Mouse (Mus musculus) embryonic facial prominence, embryonic 14.5 days (tissue): ENCODE results near the gene Scfd2. TPM values are rescaled to one million over a fixed set of nuclear protein-coding genes. Genes with fewer than 3 reads are reported as not detected.

ENCODE experiments used
- ATAC-seq: fragments of 200-750 bp; cut with Nextera tagmentation; 2 replicates; pipeline ENCODE4 v1.8.0; 2017; ENCODE audit warnings: low read depth, moderate number of reproducible peaks, moderate TSS enrichment
- DNase-seq: peaks from one replicate; pipeline ENCODE4 v3.0.0-alpha.2; 2015; ENCODE audit warnings: low spot score
- H3K27ac ChIP-seq: fragments of 300-500 bp; sonication (generic); replicated peaks from 2 replicates; pipeline ENCODE4 v1.5.1; 2014; ENCODE audit warnings: low read depth, mild to moderate bottlenecking, low read length, moderate library complexity
- H3K27me3 ChIP-seq: fragments of 300-500 bp; sonication (generic); replicated peaks from 2 replicates; pipeline ENCODE4 v1.6.1; 2014; ENCODE audit warnings: low read length; ENCODE audit not compliant: control insufficient read depth, insufficient read depth
- H3K36me3 ChIP-seq: fragments of 300-500 bp; sonication (generic); 2 replicates; pipeline ENCODE4 v1.6.1; 2014; ENCODE audit warnings: low read length, mixed read lengths; ENCODE audit not compliant: control insufficient read depth, insufficient read depth
- H3K4me1 ChIP-seq: fragments of 300-500 bp; sonication (generic); 2 replicates; pipeline ENCODE4 v1.6.1; 2014; ENCODE audit warnings: antibody characterized with exemption, low read length; ENCODE audit not compliant: control insufficient read depth, insufficient read depth
- H3K4me2 ChIP-seq: fragments of 300-500 bp; sonication (generic); 2 replicates; pipeline ENCODE4 v1.6.1; 2014; ENCODE audit warnings: low read depth, mild to moderate bottlenecking, low read length, moderate library complexity, mixed read lengths
- H3K4me3 ChIP-seq: fragments of 300-500 bp; sonication (generic); 2 replicates; pipeline ENCODE4 v1.5.1; 2014; ENCODE audit warnings: low read depth, mild to moderate bottlenecking, low read length
- H3K9ac ChIP-seq: fragments of 300-500 bp; sonication (generic); 2 replicates; pipeline ENCODE4 v1.6.1; 2014; ENCODE audit warnings: low read depth, mild to moderate bottlenecking, low read length, moderate library complexity, mixed read lengths
- H3K9me3 ChIP-seq: fragments of 300-500 bp; sonication (generic); 2 replicates; pipeline ENCODE4 v1.6.1; 2016; ENCODE audit warnings: low read length; ENCODE audit not compliant: control insufficient read depth
- WGBS: fragments of 180-500 bp; shearing (Covaris S2); extraction: QIAGEN DNeasy Blood & Tissue Kit; methylation state at CpG from one replicate; pipeline ENCODE4 v1.1.7; 2014; 5-methylcytosine and 5-hydroxymethylcytosine counted together
- polyA plus RNA-seq: library from polyadenylated mRNA; unstranded; fragments of >200 nt; fragmentation: Nextera tagmentation; extraction: Ambion mirVana; gene quantifications from 2 replicates; pipeline ENCODE4 v1.2.1, GENCODE M21; 2014

Scfd2 gene
- polyA plus RNA-seq, 1 experiment from 2014 or later: 21.3 TPM

- no peak overlapping the region for H3K9ac ChIP-seq
- H3K9me3 ChIP-seq: no peaks in the 10 kb centered on the region
- DNase-seq (no peak), ATAC-seq (no peak)
- H3K27ac ChIP-seq: no peak overlapping the region; the same call in 1 of the 2 replicates
- WGBS: 70% methylated on average over 7 of the region's 7 CpGs
- peaks cover 22% of the 10 kb centered on the region for H3K4me1 ChIP-seq
- no peak overlapping the region for H3K4me2 ChIP-seq
- no peaks in the 10 kb centered on the region for H3K36me3 ChIP-seq
- H3K4me3 ChIP-seq: no peak overlapping the region
- no peaks in the 10 kb centered on the region for H3K27me3 ChIP-seq
Observed at GRCm38 (mm10) chr5:74279673-74280072, 251.9 kb downstream of the Scfd2 start.

- H3K9me3 ChIP-seq: no peaks in the 10 kb centered on the region
- WGBS: 79% methylated on average over 7 of the region's 7 CpGs
- H3K4me2 ChIP-seq: no peak overlapping the region
- H3K4me3 ChIP-seq: no peak overlapping the region
- ATAC-seq: no peak
- DNase-seq: no peak
- H3K4me1 ChIP-seq: peaks cover 23% of the 10 kb centered on the region
- H3K9ac ChIP-seq: no peak overlapping the region
- H3K27me3 ChIP-seq: no peaks in the 10 kb centered on the region
- no peaks in the 10 kb centered on the region for H3K36me3 ChIP-seq
- no peak overlapping the region for H3K27ac ChIP-seq
Observed at GRCm38 (mm10) chr5:74278428-74278827, 253.1 kb downstream of the Scfd2 start.

- ATAC-seq: peak; percentile 78
- no peaks in the 10 kb centered on the region for H3K27me3 ChIP-seq
- WGBS: 0% methylated on average over 3 of the region's 3 CpGs
- peak; percentile 95 for DNase-seq
- peaks cover 23% of the 10 kb centered on the region for H3K4me1 ChIP-seq
- peak overlapping the region; percentile 25; the same call in 1 of the 2 replicates for H3K9ac ChIP-seq
- no peak overlapping the region for H3K4me3 ChIP-seq
- H3K27ac ChIP-seq: peak overlapping the region; percentile 67; the same call in 1 of the 2 replicates
- no peak overlapping the region for H3K4me2 ChIP-seq
- no peaks in the 10 kb centered on the region for H3K36me3 ChIP-seq
- H3K9me3 ChIP-seq: no peaks in the 10 kb centered on the region
Observed at GRCm38 (mm10) chr5:74277712-74278111, 253.8 kb downstream of the Scfd2 start.

GRCm38 (mm10) chr5:74277216-74277615 lies 254.3 kb downstream of the Scfd2 start:
- Histone ChIP-seq H3K27ac (peak overlapping the region; percentile 67), H3K36me3 (no peaks in the 10 kb centered on the region), H3K9ac (peak overlapping the region; percentile 25; the same call in 1 of the 2 replicates), H3K4me3 (no peak overlapping the region), H3K4me2 (no peak overlapping the region), H3K27me3 (no peaks in the 10 kb centered on the region), H3K4me1 (peaks cover 19% of the 10 kb centered on the region), H3K9me3 (no peaks in the 10 kb centered on the region)
- no peak for ATAC-seq
- WGBS: 71% methylated on average over 5 of the region's 5 CpGs
- no peak for DNase-seq

GRCm38 (mm10) chr5:74273313-74273712 lies 258.2 kb downstream of the Scfd2 start:
- H3K9ac ChIP-seq: no peak overlapping the region
- H3K27ac ChIP-seq: no peak overlapping the region
- no peaks in the 10 kb centered on the region for H3K36me3 ChIP-seq
- ATAC-seq: no peak
- no peak for DNase-seq
- no peaks in the 10 kb centered on the region for H3K9me3 ChIP-seq
- no peaks in the 10 kb centered on the region for H3K27me3 ChIP-seq
- WGBS: 78% methylated on average over 3 of the region's 3 CpGs
- H3K4me3 ChIP-seq: no peak overlapping the region
- peaks cover 12% of the 10 kb centered on the region for H3K4me1 ChIP-seq
- no peak overlapping the region for H3K4me2 ChIP-seq

- Histone ChIP-seq H3K4me3 (no peak overlapping the region), H3K27me3 (no peaks in the 10 kb centered on the region), H3K4me1 (peaks cover 21% of the 10 kb centered on the region), H3K27ac (0 out of 2 replicates have a peak overlapping the region, but pooled peaks have one; percentile 44), H3K9ac (no peak overlapping the region), H3K36me3 (no peaks in the 10 kb centered on the region), H3K9me3 (no peaks in the 10 kb centered on the region), H3K4me2 (no peak overlapping the region)
- DNase-seq (peak; percentile 54), ATAC-seq (no peak)
- 26% methylated on average over 5 of the region's 5 CpGs for WGBS
Observed at GRCm38 (mm10) chr5:74267736-74268369, 263.7 kb downstream of the Scfd2 start.

- Histone ChIP-seq H3K4me3 (no peak overlapping the region), H3K36me3 (no peaks in the 10 kb centered on the region), H3K27me3 (no peaks in the 10 kb centered on the region), H3K27ac (no peak overlapping the region), H3K4me1 (peaks cover 21% of the 10 kb centered on the region), H3K4me2 (no peak overlapping the region), H3K9ac (no peak overlapping the region), H3K9me3 (no peaks in the 10 kb centered on the region)
- ATAC-seq (no peak), DNase-seq (no peak)
- WGBS: 71% methylated on average over 1 of the region's 1 CpGs
Observed at GRCm38 (mm10) chr5:74267196-74267595, 264.4 kb downstream of the Scfd2 start.

GRCm38 (mm10) chr5:74266476-74266819 lies 265.1 kb downstream of the Scfd2 start:
- peaks cover 21% of the 10 kb centered on the region for H3K4me1 ChIP-seq
- WGBS: 66% methylated on average over 5 of the region's 5 CpGs
- H3K9ac ChIP-seq: no peak overlapping the region
- no peaks in the 10 kb centered on the region for H3K36me3 ChIP-seq
- H3K4me3 ChIP-seq: no peak overlapping the region
- DNase-seq (no peak), ATAC-seq (no peak)
- no peak overlapping the region for H3K27ac ChIP-seq
- H3K27me3 ChIP-seq: no peaks in the 10 kb centered on the region
- H3K4me2 ChIP-seq: no peak overlapping the region
- H3K9me3 ChIP-seq: no peaks in the 10 kb centered on the region
